Mouse (Mus musculus): ENCODE results near the gene Sp2. TPM values are rescaled to one million over a fixed set of nuclear protein-coding genes. Genes with fewer than 3 reads are reported as not detected.

Sp2 gene
- polyA plus RNA-seq, 2 experiments, result 7.7 to 13.7 TPM

- Histone ChIP-seq H3K27me3 (ENCODE audit: control insufficient read depth, insufficient read depth, low read length) (peaks cover 41% of the 10 kb centered on the region), H3K4me2 (ENCODE audit: low read depth) (peak overlapping the region; percentile 62), H3K36me3 (replicated peaks; ENCODE audit: control insufficient read depth, insufficient read depth, low read depth) (no peaks in the 10 kb centered on the region), H3K4me1 (replicated peaks; ENCODE audit: control insufficient read depth in 2 of 2, insufficient read depth in 2 of 2, low read length in 1 of 2) (peaks cover 0 to 3% of the 10 kb centered on the region in 2 experiments; a peak in 2 of 4 replicates), H3K27ac (no peak overlapping the region), H3K9me3 (ENCODE audit: control insufficient read depth, low read length) (no peaks in the 10 kb centered on the region), H3K4me3 (ENCODE audit: insufficient read depth in 1 of 2, low read depth in 2 of 2, low read length in 2 of 2) (peak overlapping the region in 1 of 2 experiments; percentile 31; a peak in 2 of 4 replicates), H3K9ac (replicated peaks) (peak overlapping the region; percentile 55)
- TF ChIP-seq CTCF (IDR thresholded peaks at IDR 0.05; ENCODE audit: low read depth) (peak; percentile 98), EP300 (IDR thresholded peaks at IDR 0.05; ENCODE audit: low read depth) (no peak)
- WGBS (ENCODE audit: insufficient replicate concordance), result 6% methylated on average over 17 of the region's 17 CpGs
- DNase-seq (ENCODE audit: low read depth in 3 of 3, low spot score in 3 of 3) (peak; percentile 66 to 71 (median 68)), ATAC-seq (ENCODE audit: insufficient read depth) (peak; percentile 40)
Observed at GRCm38 (mm10) chr11:97025721-97026344, 43.1 kb upstream of the Sp2 start.

GRCm38 (mm10) chr11:97024977-97025376 is 42.2 kb upstream of the Sp2 start:
- Histone ChIP-seq H3K27ac (no peak overlapping the region), H3K4me2 (ENCODE audit: low read depth) (no peak overlapping the region), H3K27me3 (ENCODE audit: control insufficient read depth, insufficient read depth, low read length) (peaks cover 49% of the 10 kb centered on the region), H3K4me3 (ENCODE audit: insufficient read depth in 1 of 2, low read depth in 2 of 2, low read length in 2 of 2) (no peak overlapping the region), H3K36me3 (replicated peaks; ENCODE audit: control insufficient read depth, insufficient read depth, low read depth) (no peaks in the 10 kb centered on the region), H3K9ac (replicated peaks) (no peak overlapping the region), H3K4me1 (replicated peaks; ENCODE audit: control insufficient read depth in 2 of 2, insufficient read depth in 2 of 2, low read length in 1 of 2) (no peaks in the 10 kb centered on the region; a peak in 1 of 4 replicates), H3K9me3 (ENCODE audit: control insufficient read depth, low read length) (no peaks in the 10 kb centered on the region)
- TF ChIP-seq EP300 (IDR thresholded peaks at IDR 0.05; ENCODE audit: low read depth) (no peak), CTCF (IDR thresholded peaks at IDR 0.05; ENCODE audit: low read depth) (no peak)
- WGBS (ENCODE audit: insufficient replicate concordance), result 54% methylated on average over 10 of the region's 10 CpGs
- ATAC-seq (ENCODE audit: insufficient read depth) (no peak), DNase-seq (ENCODE audit: low read depth in 3 of 3, low spot score in 3 of 3) (no peak)

DNA sequence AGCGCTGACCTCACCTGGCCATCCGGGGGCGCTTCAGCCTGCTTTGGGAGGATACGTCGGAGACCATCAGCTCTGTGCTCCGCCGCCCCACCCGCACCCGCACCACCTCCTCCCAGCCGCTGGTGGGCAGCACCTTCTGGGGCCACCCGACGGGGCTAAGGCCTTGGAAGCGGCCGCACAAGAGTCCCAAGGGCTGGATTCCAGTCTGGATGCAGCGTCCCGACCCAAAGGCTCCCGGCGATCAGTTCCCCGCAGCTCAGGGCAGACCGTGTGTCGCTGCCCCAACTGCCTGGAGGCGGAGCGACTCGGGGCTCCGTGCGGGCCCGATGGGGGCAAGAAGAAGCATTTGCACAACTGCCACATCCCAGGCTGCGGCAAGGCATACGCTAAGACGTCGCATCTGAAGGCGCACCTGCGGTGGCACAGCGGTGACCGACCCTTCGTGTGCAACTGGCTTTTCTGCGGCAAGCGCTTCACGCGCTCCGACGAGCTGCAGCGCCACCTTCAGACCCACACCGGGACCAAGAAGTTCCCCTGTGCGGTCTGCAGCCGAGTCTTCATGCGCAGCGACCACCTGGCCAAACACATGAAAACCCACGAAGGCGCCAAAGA is 39.2 kb upstream of the Sp2 start:
- WGBS (ENCODE audit: insufficient replicate concordance), result under 1% methylated on average over 50 of the region's 50 CpGs
- peak overlapping the region; percentile 82 for H3K4me2 ChIP-seq (ENCODE audit: low read depth)
- no peak overlapping the region for H3K27ac ChIP-seq
- H3K27me3 ChIP-seq (ENCODE audit: control insufficient read depth, insufficient read depth, low read length), result peaks cover 77% of the 10 kb centered on the region
- no peak for TF ChIP-seq EP300 (IDR thresholded peaks at IDR 0.05; ENCODE audit: low read depth)
- TF ChIP-seq CTCF (IDR thresholded peaks at IDR 0.05; ENCODE audit: low read depth), result peak; percentile 74
- DNase-seq (ENCODE audit: low read depth in 3 of 3, low spot score in 3 of 3) (peak in 1 of 3 experiments; percentile 22), ATAC-seq (ENCODE audit: insufficient read depth) (peak; percentile 50; the same call in 1 of the 2 replicates)
- H3K9me3 ChIP-seq (ENCODE audit: control insufficient read depth, low read length), result no peaks in the 10 kb centered on the region
- no peaks in the 10 kb centered on the region for H3K36me3 ChIP-seq (replicated peaks; ENCODE audit: control insufficient read depth, insufficient read depth, low read depth)
- H3K4me1 ChIP-seq (replicated peaks; ENCODE audit: control insufficient read depth in 2 of 2, insufficient read depth in 2 of 2, low read length in 1 of 2), result no peaks in the 10 kb centered on the region; a peak in 1 of 4 replicates
- peak overlapping the region; percentile 34; the same call in 1 of the 2 replicates for H3K9ac ChIP-seq (replicated peaks)
- peak overlapping the region; percentile 37 to 56 for H3K4me3 ChIP-seq (ENCODE audit: insufficient read depth in 1 of 2, low read depth in 2 of 2, low read length in 2 of 2)

GRCm38 (mm10) chr11:97021121-97021765 is 38.5 kb upstream of the Sp2 start:
- ATAC-seq (ENCODE audit: insufficient read depth) (no peak), DNase-seq (ENCODE audit: low read depth in 3 of 3, low spot score in 3 of 3) (no peak)
- H3K4me1 ChIP-seq (replicated peaks; ENCODE audit: control insufficient read depth in 2 of 2, insufficient read depth in 2 of 2, low read length in 1 of 2), result no peaks in the 10 kb centered on the region; a peak in 1 of 4 replicates
- H3K36me3 ChIP-seq (replicated peaks; ENCODE audit: control insufficient read depth, insufficient read depth, low read depth), result no peaks in the 10 kb centered on the region
- H3K27me3 ChIP-seq (ENCODE audit: control insufficient read depth, insufficient read depth, low read length), result peaks cover 85% of the 10 kb centered on the region
- no peak overlapping the region for H3K27ac ChIP-seq
- H3K9ac ChIP-seq (replicated peaks), result no peak overlapping the region
- peak overlapping the region; percentile 82 for H3K4me2 ChIP-seq (ENCODE audit: low read depth)
- TF ChIP-seq EP300 (IDR thresholded peaks at IDR 0.05; ENCODE audit: low read depth) (no peak), CTCF (IDR thresholded peaks at IDR 0.05; ENCODE audit: low read depth) (no peak)
- H3K9me3 ChIP-seq (ENCODE audit: control insufficient read depth, low read length), result no peaks in the 10 kb centered on the region
- peak overlapping the region in 1 of 2 experiments; percentile 56; a peak in 2 of 4 replicates for H3K4me3 ChIP-seq (ENCODE audit: insufficient read depth in 1 of 2, low read depth in 2 of 2, low read length in 2 of 2)
- 3% methylated on average over 27 of the region's 27 CpGs for WGBS (ENCODE audit: insufficient replicate concordance)

- TF ChIP-seq CTCF (IDR thresholded peaks at IDR 0.05; ENCODE audit: low read depth) (no peak), EP300 (IDR thresholded peaks at IDR 0.05; ENCODE audit: low read depth) (no peak)
- DNase-seq (ENCODE audit: low read depth in 3 of 3, low spot score in 3 of 3), result no peak
- 5% methylated on average over 13 of the region's 13 CpGs for WGBS (ENCODE audit: insufficient replicate concordance)
Observed at GRCm38 (mm10) chr11:97019345-97019708, 36.6 kb upstream of the Sp2 start.

More at GRCm38 (mm10) chr11:97019345-97019708, 36.6 kb upstream of the Sp2 start:
- Histone ChIP-seq H3K27ac (no peak overlapping the region), H3K9me3 (ENCODE audit: control insufficient read depth, low read length) (no peaks in the 10 kb centered on the region), H3K4me3 (ENCODE audit: insufficient read depth in 1 of 2, low read depth in 2 of 2, low read length in 2 of 2) (no peak overlapping the region), H3K4me1 (replicated peaks; ENCODE audit: control insufficient read depth in 2 of 2, insufficient read depth in 2 of 2, low read length in 1 of 2) (no peaks in the 10 kb centered on the region; a peak in 1 of 4 replicates), H3K9ac (replicated peaks) (no peak overlapping the region), H3K4me2 (ENCODE audit: low read depth) (no peak overlapping the region), H3K36me3 (replicated peaks; ENCODE audit: control insufficient read depth, insufficient read depth, low read depth) (no peaks in the 10 kb centered on the region), H3K27me3 (ENCODE audit: control insufficient read depth, insufficient read depth, low read length) (peaks cover 94% of the 10 kb centered on the region)
- no peak for ATAC-seq (ENCODE audit: insufficient read depth)

Measured in liver, embryonic 14.5 days (tissue).